Mouse (Mus musculus) layer of hippocampus, adult 18-20 months (tissue): Measurements from ENCODE around the gene Fblim1. TPM values are rescaled to one million over a fixed set of nuclear protein-coding genes. Genes with fewer than 3 reads are reported as not detected.

Experiments used
- DNase-seq, 2 experiments: peaks; one replicate each; pipeline ENCODE4 v3.0.0; 2022; ENCODE audit warnings: low spot score in 2 of 2
- long read RNA-seq: library from polyadenylated mRNA; stranded (forward); transcript quantifications from one replicate; pipeline ENCODE4 v2.0.0, GENCODE M21; 2021
- total RNA-seq, 2 experiments: library from RNA; stranded (reverse); gene quantifications; 2 replicates each; pipeline ENCODE4 v1.2.3; 2021

The Fblim1 gene
- under 1 TPM; 0.61 to 0.74 TPM for total RNA-seq
- long read RNA-seq, result 0 reads

- DNase-seq, result no peak
These were observed at the start of gene Fblim1 for GRCm38 (mm10) chr4:141605861-141606260. Gene Fblim1, minus strand, starts transcription at chr4:141606096.

- no peak for DNase-seq
These were observed 48.6 kb upstream of the Fblim1 start for GRCm38 (mm10) chr4:141654509-141654908.

- no peak for DNase-seq
These were observed 47.9 kb upstream of the Fblim1 start for GRCm38 (mm10) chr4:141653813-141654212.

- no peak for DNase-seq
These were observed 47.1 kb upstream of the Fblim1 start for GRCm38 (mm10) chr4:141653044-141653443.

- DNase-seq, result no peak
These were observed 46.0 kb upstream of the Fblim1 start for GRCm38 (mm10) chr4:141651944-141652343.

GRCm38 (mm10) chr4:141651286-141651685, 45.4 kb upstream of the Fblim1 start:
- DNase-seq, result no peak

GRCm38 (mm10) chr4:141649244-141649643, 43.3 kb upstream of the Fblim1 start:
- no peak for DNase-seq

GRCm38 (mm10) chr4:141648262-141648661, 42.4 kb upstream of the Fblim1 start:
- no peak for DNase-seq

- DNase-seq, result no peak
These were observed 41.3 kb upstream of the Fblim1 start for GRCm38 (mm10) chr4:141647187-141647586.

GRCm38 (mm10) chr4:141645988-141646387, 40.1 kb upstream of the Fblim1 start:
- DNase-seq, result no peak

GRCm38 (mm10) chr4:141643118-141643855, 37.4 kb upstream of the Fblim1 start:
- peak; percentile 40 to 67 for DNase-seq

GRCm38 (mm10) chr4:141641961-141642811, 36.3 kb upstream of the Fblim1 start:
- DNase-seq, result no peak

GRCm38 (mm10) chr4:141641353-141641771, 35.5 kb upstream of the Fblim1 start:
- no peak for DNase-seq

- DNase-seq, result no peak
These were observed 33.6 kb upstream of the Fblim1 start for GRCm38 (mm10) chr4:141639474-141639873.

- no peak for DNase-seq
These were observed 30.8 kb upstream of the Fblim1 start for GRCm38 (mm10) chr4:141636693-141637092.

GRCm38 (mm10) chr4:141635991-141636390, 30.1 kb upstream of the Fblim1 start:
- DNase-seq, result no peak

GRCm38 (mm10) chr4:141632111-141632873, 26.4 kb upstream of the Fblim1 start:
- no peak for DNase-seq

- DNase-seq, result no peak
These were observed 25.4 kb upstream of the Fblim1 start for GRCm38 (mm10) chr4:141631250-141631649.

GRCm38 (mm10) chr4:141630021-141630420, 24.1 kb upstream of the Fblim1 start:
- no peak for DNase-seq

- DNase-seq, result no peak
These were observed 22.8 kb upstream of the Fblim1 start for GRCm38 (mm10) chr4:141628661-141629060.

GRCm38 (mm10) chr4:141627502-141627901, 21.6 kb upstream of the Fblim1 start:
- no peak for DNase-seq
